Mouse (Mus musculus) myocyte (in vitro differentiated cells): ENCODE results near the gene Gli3. TPM values are rescaled to one million over a fixed set of nuclear protein-coding genes. Genes with fewer than 3 reads are reported as not detected.

Experiments used
- H3K27me3 ChIP-seq: one replicate; pipeline ENCODE4 v1.6.1; 2011; ENCODE audit not compliant: control insufficient read depth, insufficient read depth, insufficient read length
- H3K36me3 ChIP-seq: one replicate; pipeline ENCODE4 v1.6.1; 2011; ENCODE audit not compliant: control insufficient read depth, insufficient read depth
- H3K4me2 ChIP-seq: one replicate; pipeline ENCODE4 v1.6.1; 2011; ENCODE audit warnings: low read depth, control low read depth
- H3K4me3 ChIP-seq: one replicate; pipeline ENCODE4 v1.5.1; 2011; ENCODE audit warnings: mild to moderate bottlenecking, control low read depth, moderate library complexity
- H3K79me2 ChIP-seq: one replicate; pipeline ENCODE4 v1.6.1; 2011; ENCODE audit not compliant: control insufficient read depth, insufficient read depth
- H3ac ChIP-seq: one replicate; pipeline ENCODE4 v1.6.1; 2011; ENCODE audit not compliant: control insufficient read depth, insufficient read length
- CEBPB ChIP-seq: IDR thresholded peaks from 2 replicates; pipeline ENCODE4 v1.6.1; 2011; ENCODE audit warnings: mild to moderate bottlenecking, moderate library complexity; ENCODE audit not compliant: poor library complexity, insufficient read depth, severe bottlenecking
- E2F4 ChIP-seq: IDR thresholded peaks from one replicate; pipeline ENCODE4 v1.6.1; 2011; ENCODE audit warnings: mild to moderate bottlenecking, control low read depth, moderate library complexity; ENCODE audit not compliant: insufficient read depth
- MAX ChIP-seq: IDR thresholded peaks from one replicate; pipeline ENCODE4 v1.6.1; 2011; ENCODE audit warnings: low read depth, mild to moderate bottlenecking, control low read depth
- MYOD1 ChIP-seq, 3 experiments: IDR thresholded peaks; one replicate each; pipeline ENCODE4 v1.6.1; 2011; ENCODE audit warnings: control low read depth in 2 of 3, low read depth in 2 of 3, mild to moderate bottlenecking in 2 of 3, moderate library complexity in 1 of 3; ENCODE audit not compliant: insufficient read length in 2 of 3, control insufficient read depth in 1 of 3
- MYOG ChIP-seq, 3 experiments: IDR thresholded peaks; one replicate each; pipeline ENCODE4 v1.6.1; 2011; ENCODE audit warnings: control low read depth in 2 of 3, low read depth in 2 of 3, mild to moderate bottlenecking in 2 of 3; ENCODE audit not compliant: insufficient read length in 2 of 3, control insufficient read depth in 1 of 3, insufficient read depth in 1 of 3
- POLR2A ChIP-seq: IDR thresholded peaks from one replicate; pipeline ENCODE4 v1.6.1; 2011; ENCODE audit warnings: low read depth, mild to moderate bottlenecking, control low read depth, moderate library complexity; ENCODE audit not compliant: insufficient read length
- POLR2AphosphoS2 ChIP-seq: IDR thresholded peaks from one replicate; pipeline ENCODE4 v1.6.1; 2011; ENCODE audit warnings: low read depth, control low read depth; ENCODE audit not compliant: insufficient read length
- REST ChIP-seq: IDR thresholded peaks from one replicate; pipeline ENCODE4 v1.6.1; 2011; ENCODE audit warnings: mild to moderate bottlenecking, control low read depth, moderate library complexity; ENCODE audit not compliant: insufficient read depth, insufficient read length
- SRF ChIP-seq: IDR thresholded peaks from one replicate; pipeline ENCODE4 v1.6.1; 2011; ENCODE audit warnings: low read depth; ENCODE audit not compliant: control insufficient read depth, insufficient read length
- TCF12 ChIP-seq: IDR thresholded peaks from one replicate; pipeline ENCODE4 v1.6.1; 2011; ENCODE audit warnings: mild to moderate bottlenecking, control low read depth; ENCODE audit not compliant: poor library complexity, insufficient read depth, severe bottlenecking
- TCF3 ChIP-seq: IDR thresholded peaks from one replicate; pipeline ENCODE4 v1.6.1; 2011; ENCODE audit warnings: low read depth, control low read depth; ENCODE audit not compliant: insufficient read length
- USF1 ChIP-seq: IDR thresholded peaks from one replicate; pipeline ENCODE4 v1.6.1; 2011; ENCODE audit warnings: low read depth, mild to moderate bottlenecking, control low read depth, moderate library complexity
- polyA plus RNA-seq: library from polyadenylated mRNA; unstranded; fragments of >200 nt; fragmentation: generic; extraction: Trizol; gene quantifications from one replicate; pipeline ENCODE4 v1.2.1, GENCODE M21; 2012; ENCODE audit warnings: missing spikeins

The Gli3 gene
- polyA plus RNA-seq, 1 experiment, result 3.9 TPM

DNA sequence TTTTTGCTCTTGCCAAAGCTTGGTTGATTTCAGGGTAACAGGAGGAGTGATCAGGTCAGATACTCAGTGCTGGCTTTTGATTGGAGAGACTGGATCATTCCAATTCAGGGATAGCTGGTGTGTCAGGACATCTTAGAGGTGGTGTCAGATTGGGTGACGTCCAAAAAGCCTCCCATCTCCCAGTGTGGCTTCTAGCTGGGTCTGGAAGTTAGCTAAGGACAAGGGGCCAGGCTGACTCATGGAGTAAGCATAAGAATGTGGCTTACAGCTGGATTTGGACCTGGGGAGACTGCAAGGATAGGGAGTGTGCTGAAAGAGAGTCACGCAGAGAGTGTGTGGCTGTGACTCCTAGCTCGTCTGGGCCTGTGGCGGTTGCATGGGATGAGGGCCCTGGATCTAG, 299.3 kb downstream of the Gli3 start:
- Histone ChIP-seq H3K27me3 (no peaks in the 10 kb centered on the region), H3ac (no peak overlapping the region), H3K79me2 (no peaks in the 10 kb centered on the region), H3K36me3 (no peaks in the 10 kb centered on the region), H3K4me2 (no peak overlapping the region), H3K4me3 (no peak overlapping the region)
- TF ChIP-seq TCF12, result no peak
- TF ChIP-seq MAX, result no peak
- no peak for TF ChIP-seq TCF3
- no peak for TF ChIP-seq CEBPB
- TF ChIP-seq E2F4, result no peak
- no peak for TF ChIP-seq MYOD1 (IDR thresholded peaks at IDR 0.05; ENCODE audit: control insufficient read depth in 1 of 3, insufficient read length in 2 of 3, low read depth in 2 of 3)
- TF ChIP-seq SRF, result no peak
- TF ChIP-seq USF1, result no peak
- no peak for TF ChIP-seq MYOG (IDR thresholded peaks at IDR 0.05; ENCODE audit: control insufficient read depth in 1 of 3, insufficient read depth in 1 of 3, insufficient read length in 2 of 3, low read depth in 2 of 3)
- TF ChIP-seq REST, result no peak
- TF ChIP-seq POLR2A, result no peak
- TF ChIP-seq POLR2AphosphoS2, result no peak

DNA sequence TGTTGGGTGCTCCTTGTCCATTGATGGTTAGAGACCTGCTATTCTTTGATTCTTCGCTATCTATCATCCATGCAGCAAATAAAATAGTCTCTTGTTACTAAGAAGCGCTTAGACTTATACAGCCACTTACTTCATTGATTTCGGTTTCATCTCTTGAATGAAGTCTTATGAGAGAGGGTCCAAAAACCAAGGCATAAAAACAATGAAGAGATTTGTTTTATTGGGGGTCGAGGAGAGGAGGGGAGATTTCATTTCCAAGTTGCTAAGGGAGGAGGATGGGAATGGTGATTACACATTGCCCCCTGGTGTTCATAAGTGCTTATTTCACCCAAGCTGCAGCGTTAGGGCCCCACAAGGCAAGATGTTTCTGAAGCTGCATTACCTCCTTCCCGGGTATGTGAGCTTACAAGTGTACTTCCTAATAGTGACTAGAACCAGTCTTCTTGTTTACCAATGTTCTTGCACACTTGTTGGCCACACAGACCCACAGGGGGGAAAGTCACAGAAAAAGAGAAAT, 299.9 kb downstream of the Gli3 start:
- Histone ChIP-seq H3K4me3 (no peak overlapping the region), H3K79me2 (no peaks in the 10 kb centered on the region), H3K4me2 (no peak overlapping the region), H3K36me3 (no peaks in the 10 kb centered on the region), H3ac (no peak overlapping the region), H3K27me3 (no peaks in the 10 kb centered on the region)
- TF ChIP-seq MAX, result no peak
- TF ChIP-seq CEBPB, result no peak
- TF ChIP-seq POLR2A, result no peak
- TF ChIP-seq TCF3, result no peak
- no peak for TF ChIP-seq SRF
- TF ChIP-seq E2F4, result no peak
- TF ChIP-seq USF1, result no peak
- TF ChIP-seq POLR2AphosphoS2, result no peak
- no peak for TF ChIP-seq REST
- no peak for TF ChIP-seq MYOD1 (IDR thresholded peaks at IDR 0.05; ENCODE audit: control insufficient read depth in 1 of 3, insufficient read length in 2 of 3, low read depth in 2 of 3)
- no peak for TF ChIP-seq TCF12
- TF ChIP-seq MYOG (IDR thresholded peaks at IDR 0.05; ENCODE audit: control insufficient read depth in 1 of 3, insufficient read depth in 1 of 3, insufficient read length in 2 of 3, low read depth in 2 of 3), result no peak

DNA sequence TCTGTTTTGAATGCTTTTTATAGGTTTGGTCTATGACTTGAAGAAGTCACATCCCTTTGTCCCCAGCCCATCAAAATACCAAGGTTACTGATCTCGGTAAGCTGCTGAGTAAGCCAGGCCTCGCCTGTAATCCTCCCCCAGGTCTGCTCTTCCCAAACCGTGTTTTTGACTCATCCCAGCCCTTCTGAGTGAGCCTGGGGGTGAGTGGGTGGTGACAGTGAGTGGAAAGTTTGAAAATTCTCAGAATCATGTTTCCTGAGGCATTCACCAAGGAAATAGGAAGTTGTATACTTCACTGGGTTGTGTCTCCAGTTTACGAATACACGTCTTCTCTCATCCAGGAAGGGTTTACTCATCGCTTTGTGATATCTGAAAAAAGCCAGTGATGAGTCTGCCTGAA, 314.6 kb downstream of the Gli3 start:
- Histone ChIP-seq H3K4me3 (no peak overlapping the region), H3K79me2 (no peaks in the 10 kb centered on the region), H3K36me3 (no peaks in the 10 kb centered on the region), H3K27me3 (no peaks in the 10 kb centered on the region), H3K4me2 (peak overlapping the region; percentile 51), H3ac (no peak overlapping the region)
- TF ChIP-seq E2F4 (no peak), POLR2AphosphoS2 (no peak), TCF3 (no peak), MAX (no peak), TCF12 (no peak), REST (no peak), USF1 (no peak), MYOG (IDR thresholded peaks at IDR 0.05; ENCODE audit: control insufficient read depth in 1 of 3, insufficient read depth in 1 of 3, insufficient read length in 2 of 3, low read depth in 2 of 3) (no peak), SRF (no peak), CEBPB (no peak), MYOD1 (IDR thresholded peaks at IDR 0.05; ENCODE audit: control insufficient read depth in 1 of 3, insufficient read length in 2 of 3, low read depth in 2 of 3) (no peak), POLR2A (no peak)
